Mouse (Mus musculus) right cerebral cortex, adult 18-20 months (tissue): ENCODE results near the gene Tnrc6a.

Experiments used
- DNase-seq: peaks from one replicate; pipeline ENCODE4 v3.0.0; 2022; ENCODE audit warnings: mixed read lengths

The Tnrc6a gene

DNA sequence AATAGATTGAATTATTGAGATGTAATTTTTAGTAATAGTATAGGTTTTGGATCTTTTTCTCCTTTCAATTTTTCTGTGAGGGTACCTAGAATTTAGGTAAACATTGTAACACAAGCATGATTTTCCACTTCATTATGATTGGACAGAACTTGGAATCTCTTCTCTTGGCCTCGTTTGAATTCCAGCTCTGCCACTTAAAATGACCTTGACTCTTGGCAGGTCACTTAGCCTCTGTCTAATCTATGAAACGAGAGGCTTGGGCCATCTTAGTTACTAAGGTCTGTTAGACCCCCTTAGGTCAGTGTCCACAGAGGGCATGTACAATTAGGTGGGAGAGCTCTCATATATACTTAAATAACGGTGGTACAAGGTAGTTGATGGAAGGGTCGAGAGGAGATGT, 2.4 kb downstream of the Tnrc6a start:
- no peak for DNase-seq

DNA sequence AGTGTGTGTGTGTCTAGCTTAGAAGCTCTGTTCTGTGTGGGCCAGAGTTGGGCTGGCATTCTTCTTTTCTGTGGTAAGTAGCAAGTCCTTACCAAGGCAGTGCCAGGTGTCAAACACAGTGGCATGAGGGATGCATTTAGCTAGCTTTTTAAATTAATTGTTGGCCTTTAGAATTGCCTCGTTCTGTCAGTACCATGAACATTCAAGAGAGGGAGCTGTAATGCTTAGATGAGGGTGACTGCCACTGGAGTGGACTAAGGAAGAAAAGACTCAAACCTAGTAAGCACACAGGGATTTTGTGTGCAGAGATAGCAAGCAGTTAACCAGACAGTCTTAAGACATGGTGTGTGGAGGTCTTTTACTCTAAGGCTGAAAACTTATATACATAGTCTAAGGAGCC, 3.6 kb downstream of the Tnrc6a start:
- DNase-seq, result no peak

DNA sequence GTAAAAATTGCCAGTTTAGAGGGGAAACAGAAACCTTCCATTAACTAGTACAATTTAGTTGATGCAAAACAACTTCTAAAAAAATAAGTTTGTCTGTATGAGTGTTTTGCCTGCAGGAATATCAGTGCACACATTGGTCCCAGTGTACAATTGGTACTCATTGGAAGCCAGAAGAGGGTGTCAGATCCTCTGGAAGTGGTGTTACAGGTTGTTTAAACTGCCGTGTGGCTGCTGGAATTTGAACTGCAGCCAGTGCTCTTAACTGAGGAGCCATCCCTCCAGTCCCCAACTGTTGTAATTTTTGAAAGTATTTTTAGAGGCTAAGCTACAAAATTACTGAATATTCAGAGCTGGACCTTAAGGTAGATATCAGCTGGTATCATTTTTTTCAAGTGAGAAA, 4.3 kb downstream of the Tnrc6a start:
- DNase-seq, result no peak

DNA sequence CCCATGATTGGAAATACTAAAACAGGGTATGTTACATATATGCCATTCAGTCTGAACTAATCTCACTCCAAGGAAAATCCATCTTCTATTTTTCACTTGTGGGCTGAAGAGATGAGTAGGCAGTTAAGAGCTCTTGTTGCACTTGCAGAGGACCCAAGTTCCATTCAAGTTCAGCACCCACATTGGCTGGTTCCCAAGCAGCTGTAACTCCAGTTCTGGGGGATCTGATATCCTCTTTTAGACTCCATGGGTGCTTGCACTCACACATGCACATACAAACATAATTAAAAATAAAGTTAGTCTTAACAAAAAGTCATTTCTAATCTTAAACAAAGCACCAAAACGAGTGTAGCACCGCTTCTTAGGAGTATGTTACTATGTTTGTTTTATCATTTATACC, 5.4 kb downstream of the Tnrc6a start:
- DNase-seq, result no peak

DNA sequence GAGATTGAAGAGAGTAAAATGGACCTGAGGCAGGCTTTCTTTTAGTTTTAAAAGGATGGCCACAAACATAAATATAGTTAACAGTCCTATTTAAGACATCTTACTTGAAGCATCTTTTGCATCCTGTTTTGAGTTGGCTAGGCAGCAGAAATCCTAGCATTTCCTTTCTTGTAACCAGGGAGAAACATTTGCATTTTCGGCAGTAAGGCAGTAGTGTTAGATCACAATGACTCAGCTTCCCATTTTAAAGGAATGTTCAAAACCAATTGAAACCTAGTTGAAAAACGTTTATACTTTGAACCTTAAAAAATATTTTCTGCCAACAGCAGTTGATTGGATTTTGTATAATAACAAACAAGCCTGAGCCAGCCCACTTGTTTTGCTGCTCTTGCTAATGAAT, 6.5 kb downstream of the Tnrc6a start:
- no peak for DNase-seq

DNA sequence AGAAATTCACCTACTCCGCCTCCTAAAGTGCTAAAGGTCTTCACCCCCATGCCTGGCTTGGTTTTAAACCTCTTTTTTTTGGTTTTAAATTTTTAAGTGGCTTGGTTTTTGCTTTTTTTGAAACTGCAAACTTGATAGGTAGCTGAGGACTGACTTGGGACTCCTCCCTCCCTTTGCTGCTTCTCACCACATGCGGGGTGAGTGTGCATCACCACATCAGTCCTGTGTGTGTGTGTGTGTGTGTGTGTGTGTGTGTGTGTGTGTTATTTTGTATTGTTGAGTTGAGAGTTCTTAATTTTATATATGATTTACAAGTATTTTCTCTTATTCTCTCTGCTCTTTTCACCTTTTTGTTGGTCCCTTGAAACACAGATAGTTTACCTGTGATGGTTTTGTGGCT, 8.7 kb downstream of the Tnrc6a start:
- no peak for DNase-seq

DNA sequence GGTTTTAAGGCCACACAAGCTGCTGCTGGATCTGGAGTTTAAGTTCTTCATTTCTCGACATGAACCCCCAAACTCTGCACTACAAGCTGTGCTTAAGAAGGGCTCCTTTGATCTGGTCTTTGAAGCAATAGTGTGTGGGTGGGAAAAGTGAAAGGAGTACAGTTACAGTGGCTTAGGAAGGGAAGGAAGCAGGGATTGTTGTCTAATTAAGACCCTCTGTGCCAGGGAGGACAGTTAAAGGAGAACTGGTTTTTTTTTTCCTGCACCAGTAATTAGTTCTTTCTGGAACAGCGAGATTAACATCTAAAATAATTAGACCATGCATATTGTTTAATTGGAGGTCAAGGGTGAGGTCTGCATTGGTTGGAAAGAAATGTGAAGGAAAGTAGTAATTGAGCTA, 11.2 kb downstream of the Tnrc6a start:
- DNase-seq, result no peak

DNA sequence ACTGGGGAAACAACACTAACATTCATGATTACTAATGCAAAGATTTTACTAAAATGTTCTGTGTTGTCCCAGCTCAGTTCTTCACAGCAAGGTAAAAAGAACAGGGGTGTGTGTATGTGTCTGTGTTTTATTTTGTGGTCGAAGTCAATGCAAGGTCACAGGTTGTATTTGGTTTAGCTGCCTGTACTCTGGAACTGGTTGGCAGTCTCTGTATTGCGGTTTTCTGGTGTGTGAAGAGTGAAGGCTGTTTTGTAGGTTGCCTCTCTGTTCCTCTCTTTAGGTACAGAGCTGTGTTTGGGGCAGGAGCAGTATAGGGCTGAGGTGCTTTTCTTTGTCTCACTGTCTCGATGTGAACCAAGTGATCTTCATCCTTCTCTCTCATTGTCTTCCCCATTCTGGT, 12.0 kb downstream of the Tnrc6a start:
- no peak for DNase-seq

DNA sequence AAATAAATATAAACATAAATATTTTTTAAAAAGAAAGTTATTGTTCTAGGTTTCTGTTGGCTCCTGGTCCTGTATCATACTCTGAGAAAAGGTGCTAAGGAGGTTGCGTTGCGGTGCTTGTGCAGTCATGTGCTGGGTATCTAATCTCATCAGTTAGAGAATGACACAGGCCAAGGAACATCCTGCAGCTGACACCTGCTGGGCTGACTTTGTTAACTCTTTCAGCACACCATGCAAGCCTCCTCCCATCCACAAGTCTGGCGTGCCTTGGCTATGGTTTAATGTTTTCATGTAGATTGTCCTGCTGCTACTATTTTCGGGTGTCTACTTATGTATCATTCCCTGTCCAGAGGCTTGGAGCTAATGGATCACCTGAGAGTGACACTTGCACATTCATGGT, 14.3 kb downstream of the Tnrc6a start:
- DNase-seq, result no peak

DNA sequence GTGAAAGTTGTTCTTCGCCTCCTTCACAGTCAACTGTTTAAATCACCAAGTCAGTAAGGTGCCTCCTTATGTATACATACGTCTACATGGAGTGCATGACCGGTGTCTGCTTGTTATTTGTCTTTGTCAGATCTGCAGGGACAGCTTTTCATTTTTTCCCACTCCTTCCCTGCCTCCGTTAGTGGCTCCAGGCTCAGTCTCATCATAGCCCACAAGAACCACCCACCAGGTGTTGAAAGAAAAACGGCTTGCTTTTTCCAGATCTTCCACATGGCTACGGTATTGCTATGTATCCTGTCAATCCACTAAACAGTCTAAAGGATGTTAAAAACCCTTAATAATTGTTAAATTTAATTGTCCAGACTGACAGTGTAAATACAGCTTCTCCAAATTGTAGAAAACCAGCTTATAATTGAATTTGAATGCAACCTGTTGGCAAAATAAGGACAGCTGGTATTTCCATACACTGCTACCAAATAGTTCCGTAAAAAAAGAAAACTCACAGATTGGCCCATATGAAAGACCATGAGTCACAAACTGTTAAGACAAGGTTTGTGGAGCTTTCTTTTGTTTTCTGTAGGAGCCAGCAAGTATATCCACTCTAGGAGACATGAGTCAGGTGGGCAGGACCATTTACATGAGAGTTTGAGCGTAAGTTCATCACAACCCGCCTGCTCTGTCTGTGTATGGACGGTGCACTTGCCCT, 22.6 kb downstream of the Tnrc6a start:
- DNase-seq, result peak; percentile 32

DNA sequence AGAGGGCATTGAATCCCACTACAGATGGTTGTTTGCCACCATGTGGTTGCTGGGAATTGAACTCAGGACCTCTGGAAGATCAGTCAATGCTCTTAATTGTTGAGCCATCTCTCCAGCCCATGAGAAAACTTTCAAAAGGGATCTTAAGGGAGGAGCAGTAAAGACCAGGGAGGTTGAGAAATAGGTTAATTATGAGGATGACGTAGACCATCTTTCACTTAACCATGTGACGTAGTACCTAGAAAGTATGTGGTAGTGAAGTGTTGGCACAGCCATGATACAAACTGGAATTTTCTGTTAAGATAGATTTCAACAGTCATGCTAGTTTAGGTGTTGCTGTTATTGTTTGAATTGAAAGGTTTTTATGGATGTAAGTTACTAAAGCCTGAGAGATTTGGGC, 24.1 kb downstream of the Tnrc6a start:
- DNase-seq, result no peak

DNA sequence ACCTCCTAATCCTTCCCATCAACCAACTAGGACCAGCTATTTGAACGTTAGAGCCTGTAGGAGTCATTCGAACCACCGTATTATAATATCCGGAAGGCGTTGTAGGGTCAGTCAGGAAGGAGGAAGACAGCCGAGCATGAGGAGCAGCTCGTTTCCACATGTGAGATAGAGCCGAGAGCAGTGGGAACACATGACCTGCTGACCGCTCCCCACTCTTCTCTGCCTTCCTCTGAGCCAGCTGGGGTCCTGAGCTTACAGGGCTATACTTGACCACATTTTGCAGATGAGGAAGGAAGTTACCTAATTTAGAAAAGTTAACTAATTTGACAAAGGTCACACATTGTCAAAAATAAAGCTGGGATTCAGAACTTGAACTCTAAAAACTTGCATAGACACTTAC, 25.2 kb downstream of the Tnrc6a start:
- no peak for DNase-seq

DNA sequence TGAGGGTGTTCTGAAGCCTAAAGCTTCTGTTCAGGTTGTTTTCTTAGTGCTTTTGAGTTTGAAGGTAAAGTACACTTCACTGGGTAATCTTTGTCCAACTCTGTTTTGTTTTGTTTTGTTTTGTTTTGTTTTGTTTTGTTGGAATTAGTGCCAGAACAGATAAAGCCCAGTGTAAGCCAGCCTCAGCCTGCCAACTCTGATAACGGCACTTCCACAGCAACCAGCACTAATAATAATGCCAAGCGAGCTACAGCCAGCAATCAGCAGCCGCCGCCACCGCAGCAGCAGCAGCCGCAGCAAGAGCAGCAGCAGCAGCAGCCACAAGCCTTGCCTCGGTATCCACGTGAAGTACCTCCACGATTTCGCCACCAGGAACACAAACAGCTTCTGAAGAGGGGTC, 38.7 kb downstream of the Tnrc6a start:
- DNase-seq, result no peak

DNA sequence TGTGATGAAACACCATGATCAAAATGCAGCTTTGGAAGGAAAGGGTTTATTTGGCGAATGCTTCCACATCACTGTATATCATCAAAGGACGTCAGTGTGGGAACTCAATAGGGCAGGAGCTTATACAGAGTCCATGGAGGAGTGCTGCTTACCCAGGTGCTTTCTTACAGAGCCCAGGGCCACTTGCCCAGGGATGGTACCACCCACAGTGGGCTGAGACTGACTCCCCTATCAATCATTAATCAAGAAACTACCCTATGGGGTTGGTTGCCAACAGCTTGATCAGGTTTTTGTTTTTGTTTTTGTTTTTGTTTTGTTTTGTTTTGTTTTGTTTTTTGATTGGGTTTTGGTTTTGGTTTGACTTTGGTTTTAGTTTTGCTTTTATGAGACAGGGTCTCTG, 43.8 kb downstream of the Tnrc6a start:
- DNase-seq, result no peak

DNA sequence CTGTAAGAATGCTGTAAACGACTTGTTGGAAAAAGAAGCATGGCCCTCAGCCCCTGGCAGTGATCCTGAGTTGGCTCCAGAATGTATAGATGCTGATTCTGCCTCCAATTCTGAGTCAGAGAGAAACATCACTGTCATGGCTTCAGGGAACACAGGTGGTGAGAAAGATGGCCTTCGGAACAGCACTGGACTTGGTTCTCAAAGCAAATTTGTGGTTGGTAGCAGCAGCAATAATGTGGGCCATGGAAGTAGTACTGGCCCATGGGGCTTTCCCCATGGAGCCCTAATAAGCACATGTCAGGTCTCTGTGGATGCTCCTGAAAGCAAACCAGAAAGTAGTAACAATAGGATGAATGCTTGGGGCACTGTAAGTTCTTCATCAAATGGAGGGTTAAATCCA, 45.9 kb downstream of the Tnrc6a start:
- DNase-seq, result no peak

DNA sequence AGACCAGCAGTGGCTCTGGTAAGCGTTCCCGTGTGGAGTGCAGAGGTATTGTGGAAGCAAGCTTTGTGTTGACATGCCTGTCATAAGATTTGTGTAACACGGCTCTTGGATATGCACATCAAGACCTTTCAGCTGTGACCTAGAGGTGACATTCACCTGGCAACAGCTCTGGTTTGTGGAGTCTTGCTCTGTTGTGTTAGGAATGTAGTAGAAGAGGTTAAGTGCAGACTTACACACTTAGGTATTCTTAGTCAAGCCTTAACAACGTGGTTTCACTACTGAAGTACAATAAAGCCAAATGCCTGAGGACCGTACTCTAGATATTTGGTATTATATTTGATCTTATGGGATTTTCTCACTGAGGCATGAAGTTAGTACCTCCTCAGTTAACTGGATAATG, 48.4 kb downstream of the Tnrc6a start:
- no peak for DNase-seq

DNA sequence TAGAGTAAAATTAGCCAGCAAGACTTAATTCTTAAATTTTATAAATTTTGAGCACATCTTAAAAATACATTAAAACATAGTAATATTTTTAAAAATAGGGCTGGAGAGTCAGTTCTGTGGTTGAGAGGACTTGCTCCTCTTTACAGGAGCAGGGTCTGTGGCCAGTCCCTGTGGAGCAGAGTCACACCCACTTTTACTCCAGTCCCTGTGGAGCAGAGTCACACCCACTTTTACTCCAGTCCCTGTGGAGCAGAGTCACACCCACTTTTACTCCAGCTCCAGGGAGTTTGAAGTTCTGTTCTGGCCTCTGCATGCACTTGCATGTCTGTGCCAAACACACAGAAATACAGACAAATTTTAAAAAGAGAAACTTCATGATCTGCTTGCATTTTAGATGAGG, 53.5 kb downstream of the Tnrc6a start:
- DNase-seq, result no peak

DNA sequence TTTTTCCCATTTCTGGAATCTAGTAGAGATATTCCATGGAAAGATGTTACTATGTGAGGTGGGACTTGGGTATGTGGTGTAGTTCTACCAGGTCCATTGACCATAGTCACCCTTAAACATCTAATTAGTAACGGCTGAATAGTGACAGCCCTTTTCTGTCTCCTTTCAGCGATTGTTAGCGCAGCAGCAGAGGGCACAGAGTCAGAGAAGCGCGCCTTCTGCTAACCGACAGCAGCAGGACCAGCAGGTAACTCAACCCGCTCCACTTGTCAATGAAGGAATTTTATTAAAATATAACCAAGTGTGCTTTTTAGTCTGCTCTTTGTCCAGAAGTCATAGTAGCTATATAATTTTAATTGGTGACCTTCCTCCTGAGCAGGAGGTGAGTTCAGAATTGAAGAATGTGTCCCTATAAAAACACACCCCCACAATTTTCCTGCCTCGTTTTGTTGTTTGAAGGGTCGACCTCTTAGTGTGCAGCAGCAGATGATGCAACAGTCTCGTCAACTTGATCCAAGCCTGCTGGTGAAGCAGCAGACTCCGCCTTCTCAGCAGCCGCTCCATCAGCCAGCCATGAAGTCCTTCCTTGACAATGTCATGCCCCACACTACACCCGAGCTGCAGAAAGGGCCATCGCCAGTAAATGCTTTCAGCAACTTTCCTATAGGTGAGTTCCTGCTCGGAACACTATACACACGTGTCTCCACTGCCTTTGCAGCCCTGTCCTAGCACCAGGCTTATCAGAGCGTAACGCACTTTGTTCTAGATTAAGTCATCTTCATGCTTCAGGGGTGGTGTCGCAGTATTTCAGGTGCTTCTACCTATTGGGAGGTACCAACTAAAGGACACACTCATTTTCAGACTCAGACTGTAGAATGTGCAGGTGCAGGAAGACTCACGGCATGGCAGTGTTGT, 58.4 kb downstream of the Tnrc6a start:
- no peak for DNase-seq

DNA sequence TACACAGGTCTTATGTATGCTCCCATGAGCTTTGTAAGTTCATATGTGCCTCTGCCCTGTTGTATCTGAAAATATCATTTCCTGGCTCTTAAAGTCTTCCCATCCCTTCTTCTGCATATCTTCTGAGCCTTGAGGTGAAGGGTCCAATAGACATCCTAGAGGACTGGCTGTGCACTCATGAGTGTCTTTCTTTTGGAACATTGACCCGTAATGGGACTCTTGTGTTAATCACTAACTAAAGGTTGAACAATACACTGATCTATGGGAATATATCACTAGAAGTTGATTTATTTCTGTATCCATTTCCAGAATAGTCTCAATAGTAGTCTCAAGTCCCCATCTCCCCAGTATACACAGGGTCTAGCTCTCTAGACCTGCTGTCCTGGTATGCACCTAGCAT, 61.2 kb downstream of the Tnrc6a start:
- no peak for DNase-seq

DNA sequence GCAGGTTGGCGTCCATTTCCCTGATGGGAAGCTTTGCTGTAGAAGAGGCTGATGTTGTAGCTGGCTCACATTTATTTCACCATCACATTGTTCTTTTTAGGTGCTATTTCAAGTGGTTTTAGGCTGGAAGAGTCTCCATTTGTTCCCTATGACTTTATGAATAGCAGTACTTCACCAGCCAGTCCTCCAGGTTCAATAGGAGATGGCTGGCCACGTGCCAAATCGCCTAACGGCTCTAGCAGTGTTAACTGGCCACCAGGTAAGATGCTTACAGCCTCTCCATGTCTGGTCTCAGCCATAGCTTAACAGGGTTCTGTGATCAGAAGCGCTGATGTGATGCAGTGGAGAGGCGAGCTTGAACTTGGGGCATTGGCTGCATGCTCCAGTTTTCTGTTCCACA, 62.8 kb downstream of the Tnrc6a start:
- DNase-seq, result no peak

DNA sequence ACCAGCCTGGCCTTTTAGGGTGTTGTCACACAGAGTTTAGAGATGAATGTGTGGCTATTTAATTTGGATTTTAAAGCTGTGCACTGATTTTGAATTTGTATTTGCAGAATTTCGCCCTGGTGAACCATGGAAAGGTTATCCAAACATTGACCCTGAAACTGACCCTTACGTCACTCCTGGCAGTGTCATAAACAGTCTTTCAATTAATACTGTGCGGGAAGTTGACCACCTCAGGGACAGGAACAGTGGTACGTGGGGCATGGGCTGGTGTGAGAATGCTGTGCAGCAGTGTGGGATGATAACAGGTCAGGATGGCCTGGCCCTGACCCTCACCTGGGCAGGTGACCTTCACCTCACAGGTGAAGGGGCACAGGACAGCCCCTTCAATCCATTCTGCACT, 63.6 kb downstream of the Tnrc6a start:
- no peak for DNase-seq

DNA sequence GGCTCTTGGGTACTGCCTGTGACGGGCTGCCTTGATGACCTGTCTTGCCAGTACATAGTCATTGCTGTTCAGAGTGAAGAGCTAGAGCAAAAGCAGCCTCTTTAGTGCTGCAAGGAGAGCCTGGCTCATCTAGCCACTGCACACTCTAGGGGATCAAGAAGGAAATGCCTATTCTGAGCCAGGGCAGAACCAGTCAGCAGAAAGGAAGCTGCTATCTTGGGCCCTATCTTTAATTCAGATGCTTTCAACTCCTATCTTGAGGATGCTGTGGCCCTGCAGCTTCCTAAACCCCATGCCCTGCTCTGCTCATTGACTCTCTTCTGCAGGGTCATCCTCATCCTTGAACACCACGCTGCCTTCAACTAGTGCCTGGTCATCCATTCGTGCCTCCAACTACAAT, 64.8 kb downstream of the Tnrc6a start:
- no peak for DNase-seq

DNA sequence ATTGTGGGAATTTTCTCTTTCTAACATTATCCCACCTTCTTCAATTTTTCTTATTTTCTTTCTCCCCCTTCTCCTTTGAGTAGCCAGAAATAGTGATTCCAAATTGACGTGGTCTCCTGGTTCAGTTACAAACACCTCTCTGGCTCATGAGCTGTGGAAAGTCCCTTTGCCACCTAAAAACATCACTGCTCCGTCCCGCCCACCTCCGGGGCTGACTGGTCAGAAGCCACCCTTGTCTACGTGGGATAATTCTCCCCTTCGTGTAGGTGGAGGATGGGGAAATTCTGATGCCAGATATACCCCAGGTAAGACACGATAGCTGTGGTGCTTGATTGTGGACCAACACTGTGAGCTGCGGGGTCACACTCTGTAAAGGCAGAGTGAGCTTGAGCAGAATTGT, 66.1 kb downstream of the Tnrc6a start:
- DNase-seq, result no peak

DNA sequence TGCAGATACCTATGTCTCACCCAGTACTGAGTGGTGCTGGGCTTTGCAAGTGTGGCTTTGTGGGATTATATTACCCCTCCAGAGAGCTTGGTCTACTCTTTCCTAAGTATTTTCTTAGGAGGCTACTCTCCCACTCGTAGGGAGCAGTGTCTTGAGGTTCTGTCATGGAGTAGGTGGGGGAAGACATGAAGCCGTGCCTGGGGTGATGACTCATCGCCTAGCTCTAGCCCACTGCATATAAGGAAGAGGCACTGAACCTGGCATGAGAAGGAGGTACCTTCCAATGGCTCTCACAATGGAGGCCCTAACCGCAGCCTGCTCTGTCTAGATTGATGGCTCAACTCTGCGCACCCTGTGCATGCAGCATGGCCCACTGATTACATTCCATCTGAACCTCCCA, 68.0 kb downstream of the Tnrc6a start:
- DNase-seq, result peak; percentile 49

DNA sequence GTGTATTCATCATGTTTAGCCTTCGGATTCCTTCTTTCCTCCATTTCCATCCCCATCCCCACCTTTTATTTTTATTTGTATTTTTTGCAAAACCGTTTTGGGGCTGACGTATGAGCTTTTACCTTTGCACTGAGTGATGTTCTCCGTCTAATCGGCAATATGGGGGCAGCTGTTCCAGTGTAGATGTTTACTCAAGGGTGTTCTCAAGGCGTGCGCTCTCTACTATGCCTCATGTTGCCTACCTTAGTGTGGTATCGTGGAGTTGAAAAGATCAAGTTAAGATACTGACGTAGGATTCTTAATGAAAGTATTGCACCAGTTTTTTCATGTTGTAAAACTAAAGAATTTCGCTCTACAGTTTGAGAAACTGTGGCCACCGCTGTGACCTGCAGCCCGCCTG, 69.5 kb downstream of the Tnrc6a start:
- DNase-seq, result no peak
